ENCODE assay signal across 8 mouse cellular contexts in the genomic region with DNA sequence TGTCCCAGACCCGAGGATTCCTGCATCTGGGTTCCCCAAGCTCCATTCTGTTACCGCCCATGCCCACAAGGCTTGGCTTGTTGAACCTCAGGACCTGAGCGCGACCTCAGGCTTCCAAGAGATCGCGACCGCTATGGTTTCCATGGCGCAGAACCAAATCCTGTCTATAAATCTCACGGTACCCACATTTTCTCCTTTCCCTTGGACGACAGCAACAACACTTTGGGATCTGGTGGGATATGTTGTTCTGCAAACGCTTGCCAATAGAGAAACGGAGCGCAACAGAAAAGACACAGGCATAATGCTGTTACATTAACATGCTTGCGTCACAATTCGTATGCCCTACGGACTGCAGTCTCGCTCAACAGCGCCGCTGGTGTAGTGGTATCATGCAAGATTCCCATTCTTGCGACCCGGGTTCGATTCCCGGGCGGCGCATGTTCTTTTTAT. TPM values are rescaled to one million over a fixed set of nuclear protein-coding genes. Genes with fewer than 3 reads are reported as not detected.
DNase-seq lines count a peak whose midpoint lies in the region; ATAC-seq and TF ChIP-seq lines count a peak whose summit lies in the region.

A gene (plus strand): TSS at position 354 of the 450 bp plus-strand sequence.

- ATAC-seq in lung, embryonic 15.5 days (ENCODE audit: borderline replicate concordance, extremely low read depth, low FRiP score, low TSS enrichment) = peak; percentile 71; the same call in 1 of the 2 replicates

- H3K36me3 ChIP-seq in hindbrain, embryonic 10.5 days = peaks cover 30% of the 10 kb centered on the region
- H3K36me3 ChIP-seq in lung, embryonic 15.5 days = peaks cover 15% of the 10 kb centered on the region; the same call in 1 of the 2 replicates

- DNase-seq in NIH3T3 (ENCODE audit: low read depth) = peak; percentile 98
- DNase-seq in cerebellum, adult 9-11 months = peak; percentile 90
- DNase-seq in frontal cortex, adult 2 months (ENCODE audit: extremely low spot score in 1 of 2, low spot score in 1 of 2) = peak; percentile 93 to 100
- peak; percentile 93 for DNase-seq in hindbrain, embryonic 10.5 days (ENCODE audit: low spot score)
- DNase-seq in layer of hippocampus, adult 9-10 months (ENCODE audit: low spot score) = peak; percentile 100
- peak; percentile 79 to 87 for DNase-seq in thymus, adult 18-20 months

- no peaks in the 10 kb centered on the region for H3K27me3 ChIP-seq in hindbrain, embryonic 10.5 days (ENCODE audit: insufficient read depth, poor library complexity, severe bottlenecking)
- H3K27me3 ChIP-seq in lung, embryonic 15.5 days = no peaks in the 10 kb centered on the region

- peak within 1 kb of the TSS; percentile 67 for H3K9ac ChIP-seq in lung, embryonic 15.5 days

- H3K4me2 ChIP-seq in lung, embryonic 15.5 days = peak within 1 kb of the TSS; percentile 85

- WGBS in hindbrain, embryonic 10.5 days = under 1% methylated on average over 25 of the region's 25 CpGs
- under 1% methylated on average over 25 of the region's 25 CpGs for WGBS in lung, embryonic 15.5 days
- under 1% methylated on average over 25 of the region's 25 CpGs for WGBS in olfactory bulb, adult 2 months

- H3K27ac ChIP-seq in hindbrain, embryonic 10.5 days = peak within 1 kb of the TSS; percentile 92
- peak within 1 kb of the TSS; percentile 93 for H3K27ac ChIP-seq in lung, embryonic 15.5 days
- peak within 1 kb of the TSS; percentile 96 for H3K27ac ChIP-seq in olfactory bulb, adult 2 months (ENCODE audit: insufficient read depth, low read depth, low read length)

- H3K4me1 ChIP-seq in hindbrain, embryonic 10.5 days (replicated peaks) = peaks cover 60% of the 10 kb centered on the region
- H3K4me1 ChIP-seq in lung, embryonic 15.5 days = peaks cover 17% of the 10 kb centered on the region
- H3K4me1 ChIP-seq in olfactory bulb, adult 2 months (ENCODE audit: control insufficient read depth, insufficient read depth, low read length) = peaks cover 28% of the 10 kb centered on the region

- TF ChIP-seq POLR2A in olfactory bulb, adult 2 months (IDR thresholded peaks at IDR 0.05; ENCODE audit: insufficient read depth, low read depth, low read length) = no peak

- no peak for TF ChIP-seq CTCF in olfactory bulb, adult 2 months (IDR thresholded peaks at IDR 0.05; ENCODE audit: insufficient read depth, low read depth, low read length)

- peak within 1 kb of the TSS; percentile 73 for H3K4me3 ChIP-seq in hindbrain, embryonic 10.5 days
- peak within 1 kb of the TSS; percentile 77 for H3K4me3 ChIP-seq in lung, embryonic 15.5 days
- peak within 1 kb of the TSS; percentile 87 for H3K4me3 ChIP-seq in olfactory bulb, adult 2 months (ENCODE audit: insufficient read depth, low read depth, low read length)

- H3K9me3 ChIP-seq in hindbrain, embryonic 10.5 days = no peaks in the 10 kb centered on the region
- H3K9me3 ChIP-seq in lung, embryonic 15.5 days = no peaks in the 10 kb centered on the region

RNA-seq across cellular contexts. Expression of the gene that starts here (rescaled TPM):
- 74.9 and 79.9 TPM in 2 replicates for polyA plus RNA-seq in frontal cortex, adult 2 months (2012; rRNA removed)
- 69.9 and 73.9 TPM in 2 replicates for polyA plus RNA-seq in hindbrain, embryonic 10.5 days (2016; fragmentation: Nextera tagmentation; extraction: Ambion mirVana)
- 51.4 and 53.5 TPM in 2 replicates for polyA plus RNA-seq in lung, embryonic 15.5 days (2015; fragmentation: Nextera tagmentation; extraction: Ambion mirVana)
- polyA plus RNA-seq in olfactory bulb, adult 2 months (2012; ENCODE audit: insufficient read depth, insufficient read length, low replicate concordance, missing spikeins) = not detected in 2 replicates

Comparison
In these comparisons a context has a peak if more than half of its experiments do, and no peak if none do; other contexts are left out.
1. Peak in every context shown above with its lines: DNase-seq, ATAC-seq, H3K4me3 ChIP-seq and H3K27ac ChIP-seq.